Mouse (Mus musculus): ENCODE results near the gene Crybb2.

Gene Crybb2

DNA sequence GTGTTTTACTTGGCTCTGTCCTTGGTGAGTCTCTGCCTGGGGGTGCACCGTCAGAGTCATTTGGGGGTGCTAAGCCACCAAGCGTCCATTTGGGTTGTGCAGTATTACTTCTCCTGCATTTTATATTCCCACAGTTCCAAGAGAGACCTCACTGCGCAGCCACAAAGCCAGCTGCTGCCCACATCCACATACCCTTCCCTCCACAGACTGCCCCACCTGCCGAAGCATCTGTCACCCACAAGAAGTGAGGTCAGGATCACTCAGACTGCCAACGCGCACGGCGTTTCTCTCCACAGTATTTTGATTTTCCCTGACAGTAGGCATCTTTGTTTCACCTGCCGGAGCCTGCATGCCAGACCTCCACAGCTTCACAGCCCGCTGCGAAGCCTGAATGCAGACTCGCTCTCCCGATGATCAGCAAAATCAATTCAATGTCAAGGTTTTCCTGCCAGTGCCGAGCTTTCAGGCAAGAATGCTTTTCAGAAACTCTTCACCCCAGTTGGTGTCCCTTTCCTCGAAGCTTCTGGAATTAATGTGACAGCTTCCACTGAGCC lies 38.6 kb downstream of the Crybb2 start:
- no peak for DNase-seq (ENCODE audit: low read depth, low spot score)

DNA sequence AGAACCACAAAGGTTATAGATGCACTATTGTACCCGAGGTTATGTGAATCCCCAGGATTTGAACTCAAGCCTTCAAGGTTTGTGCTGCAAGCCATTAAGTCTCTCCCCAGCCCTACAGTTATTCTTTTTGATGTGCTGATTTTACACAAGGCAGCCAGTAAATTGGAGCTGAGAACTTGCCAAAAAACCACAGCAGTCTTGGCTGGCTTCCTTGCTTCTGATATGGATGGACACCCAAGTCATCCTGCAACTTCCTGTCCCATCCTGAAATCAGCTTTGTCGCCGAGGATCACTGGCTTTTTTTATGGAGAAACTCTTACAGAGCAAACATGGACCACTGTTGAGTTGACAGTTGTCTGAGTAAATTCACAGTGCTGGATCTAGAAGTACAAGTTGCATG lies 39.8 kb downstream of the Crybb2 start:
- no peak for DNase-seq (ENCODE audit: low read depth, low spot score)

DNA sequence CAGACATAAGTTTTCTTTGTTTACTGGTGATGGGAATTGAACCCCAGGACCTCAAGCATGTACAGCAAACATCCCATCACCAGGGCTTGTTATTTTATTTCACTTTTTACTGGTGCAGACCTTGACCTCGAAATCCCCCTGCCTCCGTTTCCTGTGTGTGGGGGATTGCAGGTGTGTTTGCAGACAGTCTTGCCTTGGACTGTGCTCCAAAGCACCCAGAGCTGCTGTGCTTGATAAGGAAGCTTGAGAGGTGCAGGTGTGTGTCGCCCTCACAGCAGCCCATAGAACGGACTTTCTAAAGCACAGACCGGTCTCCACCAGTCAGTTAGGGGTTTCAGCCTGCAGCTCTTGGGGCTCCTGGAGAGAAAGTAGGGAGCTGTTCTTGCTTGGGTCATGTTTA lies 43.2 kb downstream of the Crybb2 start:
- DNase-seq (ENCODE audit: low read depth, low spot score) = no peak

DNA sequence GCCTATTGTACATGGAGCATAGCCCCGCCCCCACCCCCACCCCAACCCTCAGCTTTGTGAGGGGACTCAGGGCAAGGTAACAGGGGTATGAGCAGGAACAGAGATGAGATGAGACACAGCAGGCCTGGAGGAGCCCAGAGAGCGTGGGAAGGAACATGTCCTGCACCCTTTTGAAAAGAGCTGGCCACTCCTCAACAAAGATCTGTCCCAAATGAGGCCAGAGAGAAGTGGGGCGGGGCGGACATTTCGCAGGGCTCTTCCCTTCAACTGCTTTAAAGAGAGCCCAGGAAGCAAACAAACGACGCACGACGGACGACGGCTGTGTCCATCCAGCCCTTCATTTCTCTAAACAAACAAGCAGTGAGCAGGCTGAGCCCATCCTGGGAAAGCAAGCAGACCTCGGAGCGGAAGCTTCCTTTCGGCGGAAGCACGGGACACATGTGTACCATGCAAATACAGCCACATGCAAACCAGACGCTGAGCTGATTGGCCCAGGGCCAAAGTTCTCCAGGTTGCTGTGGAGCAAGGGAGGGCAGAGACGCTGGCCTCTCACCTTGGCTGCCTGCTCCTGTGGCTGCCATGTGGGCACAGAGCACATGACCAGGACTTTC lies 45.7 kb downstream of the Crybb2 start:
- no peak for DNase-seq (ENCODE audit: low read depth, low spot score)

DNA sequence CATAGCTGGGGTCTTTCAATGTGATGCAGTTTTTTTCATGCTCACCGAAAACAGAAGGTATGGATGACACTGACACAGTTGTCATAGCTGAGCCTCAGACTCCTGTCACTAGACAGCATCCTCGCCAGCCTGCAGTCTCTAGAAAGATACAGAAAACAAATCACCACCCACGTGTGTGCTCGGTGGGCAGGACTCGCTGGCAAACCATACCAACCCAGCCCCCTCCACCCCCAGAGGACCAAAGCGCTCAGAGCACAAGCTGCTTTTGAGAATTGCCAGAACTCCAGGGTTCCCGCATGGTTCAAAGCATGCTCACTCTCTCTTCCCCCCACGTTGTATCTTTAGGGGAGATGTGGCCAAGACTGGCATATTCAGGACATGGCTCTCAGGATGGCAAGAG lies 51.7 kb downstream of the Crybb2 start:
- DNase-seq (ENCODE audit: low read depth, low spot score) = no peak

DNA sequence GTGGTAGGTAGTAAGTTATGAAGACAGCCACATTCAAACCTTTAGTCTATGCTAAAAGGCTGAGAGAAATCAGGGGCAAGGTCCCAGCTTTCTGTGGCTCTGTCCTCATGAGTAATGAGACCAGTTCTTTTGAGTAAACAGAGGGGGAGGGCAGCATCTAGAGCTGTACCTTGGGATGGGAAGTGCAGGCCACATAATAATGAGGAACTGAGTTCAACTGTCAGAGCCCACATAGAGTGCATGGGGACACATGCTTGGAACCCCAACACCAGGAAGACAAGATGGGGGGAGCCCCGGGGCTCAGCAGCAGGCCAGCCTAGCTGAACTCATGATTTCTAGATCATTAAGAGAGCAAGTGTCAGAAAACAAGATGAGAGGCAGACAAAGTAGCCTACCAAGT lies 52.9 kb downstream of the Crybb2 start:
- no peak for DNase-seq (ENCODE audit: low read depth, low spot score)

DNA sequence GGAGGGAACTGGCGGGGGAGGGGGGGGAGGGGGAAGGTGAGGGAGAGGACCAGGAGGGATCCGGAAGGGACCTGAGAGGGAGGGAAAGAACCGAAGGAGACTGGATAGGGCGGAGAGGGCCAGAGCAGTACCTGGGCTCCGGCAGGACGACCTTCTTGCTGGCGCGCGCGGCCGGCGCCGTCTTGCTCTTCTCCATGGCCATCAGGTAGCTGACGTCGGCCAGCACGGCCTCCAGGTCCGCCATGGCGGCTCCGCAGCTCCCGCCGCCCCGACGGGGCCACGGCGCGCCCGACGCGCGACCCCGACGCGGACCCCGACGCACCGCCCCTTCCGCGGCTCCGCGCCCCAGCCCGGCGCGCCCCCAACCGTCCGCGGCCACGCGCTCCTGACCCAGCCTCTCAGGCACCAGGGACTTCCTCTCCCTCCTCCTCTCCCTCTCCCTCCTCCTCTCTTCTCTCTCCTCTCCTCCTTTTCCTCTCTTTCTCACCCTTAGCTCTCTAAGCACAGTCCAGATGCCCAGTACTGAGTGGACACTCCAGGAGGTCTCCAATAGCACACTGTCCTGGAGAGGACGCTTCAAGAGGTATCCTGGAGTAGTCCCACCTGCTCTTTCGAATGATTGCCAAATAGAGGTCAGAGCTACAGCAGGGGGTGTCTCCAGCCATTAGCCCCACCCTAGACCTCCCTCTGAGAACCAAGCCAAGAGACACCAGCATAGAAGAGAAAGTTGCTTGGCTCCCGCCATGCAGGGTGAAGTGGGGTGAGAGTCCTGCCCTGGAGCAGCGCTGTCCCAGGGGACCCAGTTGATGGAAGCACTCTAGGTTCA lies 54.5 kb downstream of the Crybb2 start, which contains the start of gene Grk3:
Grk3 (minus strand) TSS at position 556 of the 826 bp plus-strand sequence.
- DNase-seq (ENCODE audit: low read depth, low spot score) = no peak

DNA sequence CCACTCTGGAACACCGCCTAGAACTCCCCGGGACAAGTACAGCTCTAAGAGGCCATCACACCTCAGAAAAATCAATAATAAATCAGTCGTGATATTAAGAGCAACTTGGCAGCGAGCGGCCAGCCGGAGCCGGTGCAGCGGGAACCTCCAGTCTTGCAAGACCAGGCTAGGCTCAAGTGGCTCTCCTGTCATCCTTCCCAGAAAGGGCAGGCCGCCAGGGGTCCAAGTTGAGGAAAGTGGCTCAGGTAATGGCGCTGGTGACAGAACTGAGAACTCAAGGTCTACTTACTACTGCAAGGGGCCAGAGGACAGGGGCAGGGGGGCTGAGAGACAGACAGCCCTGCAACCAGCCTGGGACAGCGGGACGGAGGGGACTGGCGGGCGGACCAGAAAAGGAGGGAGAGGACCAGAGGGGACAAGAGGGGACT lies 55.1 kb downstream of the Crybb2 start:
- DNase-seq (ENCODE audit: low read depth, low spot score) = no peak

DNA sequence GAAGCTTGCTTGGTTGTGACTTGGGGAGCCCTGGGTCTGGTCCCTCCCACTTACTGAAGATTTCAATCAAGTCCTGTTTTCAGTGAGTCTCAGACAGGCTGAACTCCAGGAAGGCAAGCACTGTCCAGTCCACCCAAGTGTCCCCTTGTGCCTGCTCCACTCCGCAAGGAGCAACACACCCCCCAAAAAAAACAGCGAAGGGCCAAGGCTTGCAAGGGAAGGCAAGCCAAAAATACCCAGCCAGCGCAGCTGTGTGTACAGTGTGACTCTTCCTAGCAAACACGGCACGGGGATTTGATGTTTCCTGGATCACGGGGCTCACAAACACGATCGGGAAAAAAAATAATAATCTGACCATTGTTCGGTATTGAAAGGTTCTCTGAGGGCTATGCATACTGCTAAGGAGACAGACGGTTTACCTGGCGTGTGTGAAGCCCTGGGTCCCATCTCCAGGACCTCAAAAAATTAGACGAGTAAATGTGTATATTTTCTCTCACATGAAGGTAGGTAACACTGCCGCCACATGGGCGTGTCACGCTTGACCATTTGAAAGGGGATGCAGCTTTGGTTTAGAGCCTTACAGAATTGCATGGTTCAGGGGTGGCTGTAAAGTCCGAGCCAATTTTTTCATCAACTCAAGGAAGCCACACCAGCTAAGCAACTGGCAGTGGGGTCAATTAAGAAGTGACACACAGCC lies 55.7 kb downstream of the Crybb2 start:
- DNase-seq (ENCODE audit: low read depth, low spot score) = no peak

DNA sequence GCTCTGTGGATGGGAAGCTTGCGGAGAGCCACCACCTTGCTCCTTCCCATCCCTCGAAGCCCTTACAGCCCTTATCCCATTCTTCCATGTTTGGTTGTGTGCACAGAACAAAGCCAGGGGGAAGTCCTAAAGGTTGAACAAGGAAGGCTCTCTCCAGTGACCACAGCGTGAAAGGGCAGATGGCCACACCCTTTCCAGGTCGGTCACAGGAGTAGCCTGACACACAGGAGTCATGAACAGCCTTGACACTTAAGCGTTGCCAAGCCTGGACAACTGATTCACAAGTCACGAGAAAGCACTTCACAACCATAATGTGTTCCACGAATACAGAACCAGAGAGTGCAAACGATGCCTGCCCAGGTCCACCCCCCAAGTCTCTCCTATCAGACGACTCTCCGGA lies 58.0 kb downstream of the Crybb2 start:
- DNase-seq (ENCODE audit: low read depth, low spot score) = no peak

DNA sequence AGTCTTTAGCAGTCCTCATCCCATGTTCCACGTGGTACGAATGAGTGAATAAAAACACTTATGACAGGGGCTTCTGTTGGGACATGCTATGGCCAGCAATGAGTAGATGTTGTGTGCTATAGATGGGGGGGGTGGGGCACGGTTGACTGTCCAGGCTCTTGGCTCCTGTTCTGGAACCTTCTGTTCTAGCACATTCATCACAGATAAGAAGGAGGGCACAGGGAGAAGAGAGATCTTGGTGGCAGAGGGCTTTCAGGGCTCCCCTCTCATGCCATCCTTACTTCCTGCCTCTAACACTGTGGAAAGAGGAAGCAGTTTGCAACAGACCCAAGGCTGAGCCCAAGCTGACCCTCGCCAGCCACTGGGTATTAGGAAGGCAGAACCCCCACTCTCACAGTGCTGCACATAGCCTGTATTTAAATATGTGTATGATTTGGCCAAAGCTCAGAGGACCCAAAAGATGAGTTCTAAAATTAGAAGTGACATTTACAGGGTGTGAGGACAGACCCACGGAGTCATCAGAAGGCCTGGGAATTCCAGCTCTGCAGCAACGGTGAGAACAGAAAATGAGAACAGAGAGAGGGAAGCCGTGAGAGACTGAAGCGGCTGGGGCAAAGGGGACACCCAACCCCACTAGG lies 60.6 kb downstream of the Crybb2 start:
- no peak for DNase-seq (ENCODE audit: low read depth, low spot score)

DNA sequence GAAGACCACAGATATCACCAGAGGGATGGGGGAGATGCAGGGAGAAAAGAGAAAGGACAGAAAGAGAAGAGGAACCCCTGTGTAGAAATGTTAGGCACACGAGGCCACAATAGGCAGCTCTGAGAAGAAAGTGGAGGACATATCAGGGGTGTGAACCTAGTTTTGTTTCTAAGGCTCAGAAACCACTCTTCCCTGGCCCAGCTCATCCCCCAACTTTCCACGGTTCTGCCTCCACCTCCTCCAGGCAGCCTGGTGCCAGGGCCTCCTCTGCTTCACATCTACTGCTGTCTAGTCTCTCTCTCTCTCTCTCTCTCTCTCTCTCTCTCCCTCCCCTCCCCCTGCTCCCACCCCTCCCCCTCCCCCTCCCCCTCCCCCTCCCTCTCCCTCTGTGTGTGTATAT lies 61.4 kb downstream of the Crybb2 start:
- DNase-seq (ENCODE audit: low read depth, low spot score) = no peak
